Mouse (Mus musculus): ENCODE data around the gene Qpctl. TPM values are rescaled to one million over a fixed set of nuclear protein-coding genes. Genes with fewer than 3 reads are reported as not detected.

The Qpctl gene
- 14.6 and 15.1 TPM in 2 replicates for polyA plus RNA-seq (2016; fragmentation: Nextera tagmentation; extraction: Ambion mirVana)

DNA sequence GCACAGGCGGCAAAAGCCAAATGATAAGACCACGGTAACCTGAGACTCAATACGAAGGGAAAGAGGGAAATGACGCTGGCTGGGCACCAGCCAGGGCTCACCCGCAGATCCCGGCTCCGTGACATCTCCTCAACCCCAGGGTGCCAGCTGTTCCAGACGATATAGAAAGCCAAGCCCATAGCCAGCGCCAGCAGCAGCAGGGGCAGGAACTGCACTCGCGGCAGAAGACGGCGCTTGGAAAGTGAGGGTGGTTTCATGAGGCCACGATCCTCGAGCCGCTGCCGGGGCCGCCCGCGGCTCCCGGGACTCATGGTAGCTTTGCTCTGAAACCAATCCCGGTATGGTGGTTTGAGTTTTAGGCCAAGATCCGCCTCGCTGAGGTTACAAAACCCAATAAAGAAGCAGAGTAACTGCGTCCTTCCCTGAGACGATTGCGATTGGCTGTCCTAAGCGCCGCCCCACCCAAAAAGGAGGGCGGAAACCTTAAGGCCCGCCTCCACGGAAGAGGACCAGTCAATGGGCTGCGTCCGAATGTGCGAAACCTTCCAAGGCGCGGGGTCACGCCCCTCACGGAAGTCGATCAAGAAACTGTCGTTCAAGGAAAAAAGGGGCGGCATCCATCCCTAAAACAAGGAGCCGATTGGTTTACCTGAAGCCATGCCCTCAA, at the start of gene Qpctl:
Qpctl (minus strand) TSS at position 417 of the 667 bp plus-strand sequence.
- peak; percentile 98 for DNase-seq (ENCODE audit: low spot score)
- peaks cover 23% of the 10 kb centered on the region for H3K4me1 ChIP-seq
- H3K9me3 ChIP-seq: no peaks in the 10 kb centered on the region
- H3K4me3 ChIP-seq: peak within 1 kb of the TSS; percentile 87
- no peaks in the 10 kb centered on the region for H3K27me3 ChIP-seq (replicated peaks; ENCODE audit: low read depth, poor library complexity, severe bottlenecking)
- peaks cover 49% of the 10 kb centered on the region for H3K36me3 ChIP-seq (replicated peaks)
- peak within 1 kb of the TSS; percentile 80 for H3K27ac ChIP-seq (replicated peaks)
- WGBS: under 1% methylated on average over 43 of the region's 43 CpGs

DNA sequence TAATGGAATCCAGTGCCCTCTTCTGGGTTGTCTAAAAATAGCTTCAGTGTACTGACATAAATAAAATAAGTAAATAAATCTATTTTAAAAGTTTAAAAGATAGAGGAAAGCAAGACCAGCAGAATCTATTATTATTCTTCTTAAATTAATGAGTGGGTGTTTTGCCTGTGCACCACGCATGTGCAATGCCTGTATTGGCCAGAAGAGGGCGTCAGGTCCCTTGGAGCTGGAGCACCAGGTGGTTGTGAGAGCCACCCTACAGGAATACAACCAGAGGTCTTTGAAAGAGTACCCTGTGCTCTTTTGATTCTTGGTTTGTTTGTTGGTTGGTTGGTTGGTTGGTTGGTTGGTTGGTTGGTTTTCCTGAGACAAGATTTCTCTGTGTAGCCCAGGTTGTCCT, 48.9 kb upstream of the Qpctl start:
- no peaks in the 10 kb centered on the region for H3K4me1 ChIP-seq
- H3K36me3 ChIP-seq (replicated peaks): peaks cover 83% of the 10 kb centered on the region
- 26% methylated on average over 2 of the region's 2 CpGs for WGBS
- no peaks in the 10 kb centered on the region for H3K27me3 ChIP-seq (replicated peaks; ENCODE audit: low read depth, poor library complexity, severe bottlenecking)
- no peak overlapping the region for H3K4me3 ChIP-seq
- H3K27ac ChIP-seq (replicated peaks): no peak overlapping the region
- no peak for DNase-seq (ENCODE audit: low spot score)
- H3K9me3 ChIP-seq: peaks cover 10% of the 10 kb centered on the region; the same call in 1 of the 2 replicates

DNA sequence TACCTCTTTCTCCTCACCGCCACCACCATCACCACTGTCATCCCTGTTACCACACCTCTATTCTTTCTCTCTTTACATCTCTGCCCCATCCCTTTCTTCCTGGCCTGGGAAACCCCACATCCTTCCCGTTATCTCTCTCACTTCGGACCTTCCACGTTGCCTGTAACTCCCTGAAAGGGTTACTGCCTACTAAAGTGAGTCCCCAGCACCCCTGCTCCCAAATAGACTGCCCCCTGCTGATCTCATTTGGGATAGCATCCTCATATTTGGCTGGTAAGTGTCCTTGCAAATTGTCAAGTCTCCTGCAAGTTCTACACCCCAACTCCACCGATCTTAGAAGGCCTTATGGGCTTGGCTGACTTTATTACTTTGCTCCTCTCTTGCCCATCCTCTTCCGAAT, 47.6 kb upstream of the Qpctl start:
- Histone ChIP-seq H3K27ac (replicated peaks) (no peak overlapping the region), H3K4me3 (no peak overlapping the region), H3K36me3 (replicated peaks) (peaks cover 81% of the 10 kb centered on the region), H3K9me3 (peaks cover 10% of the 10 kb centered on the region; the same call in 1 of the 2 replicates), H3K27me3 (replicated peaks; ENCODE audit: low read depth, poor library complexity, severe bottlenecking) (no peaks in the 10 kb centered on the region), H3K4me1 (no peaks in the 10 kb centered on the region)
- 63% methylated on average over 6 of the region's 6 CpGs for WGBS
- DNase-seq (ENCODE audit: low spot score): no peak

DNA sequence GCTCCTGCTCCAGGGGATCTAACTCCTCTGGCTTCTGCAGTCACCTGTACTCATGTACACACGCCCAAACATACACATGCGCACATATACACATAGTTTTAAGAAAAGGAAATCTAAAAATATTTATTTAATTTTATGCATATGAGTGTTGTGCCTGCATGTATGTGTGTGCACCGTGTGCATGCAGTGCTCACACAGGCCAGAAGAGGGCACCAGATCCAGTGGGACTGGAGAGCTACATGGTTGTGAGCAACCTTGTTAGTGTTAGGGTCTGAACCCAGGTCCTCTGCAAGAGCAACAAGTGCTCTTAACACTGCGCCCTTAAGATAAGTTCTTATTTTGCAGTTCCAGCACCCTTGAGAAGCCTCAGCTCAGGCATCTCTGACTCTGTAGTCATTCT, 45.6 kb upstream of the Qpctl start:
- peaks cover 10% of the 10 kb centered on the region; the same call in 1 of the 2 replicates for H3K9me3 ChIP-seq
- H3K27me3 ChIP-seq (replicated peaks; ENCODE audit: low read depth, poor library complexity, severe bottlenecking): no peaks in the 10 kb centered on the region
- H3K27ac ChIP-seq (replicated peaks): no peak overlapping the region
- DNase-seq (ENCODE audit: low spot score): no peak
- H3K4me3 ChIP-seq: no peak overlapping the region
- WGBS: 96% methylated on average over 4 of the region's 4 CpGs
- H3K4me1 ChIP-seq: no peaks in the 10 kb centered on the region
- peaks cover 84% of the 10 kb centered on the region for H3K36me3 ChIP-seq (replicated peaks)

DNA sequence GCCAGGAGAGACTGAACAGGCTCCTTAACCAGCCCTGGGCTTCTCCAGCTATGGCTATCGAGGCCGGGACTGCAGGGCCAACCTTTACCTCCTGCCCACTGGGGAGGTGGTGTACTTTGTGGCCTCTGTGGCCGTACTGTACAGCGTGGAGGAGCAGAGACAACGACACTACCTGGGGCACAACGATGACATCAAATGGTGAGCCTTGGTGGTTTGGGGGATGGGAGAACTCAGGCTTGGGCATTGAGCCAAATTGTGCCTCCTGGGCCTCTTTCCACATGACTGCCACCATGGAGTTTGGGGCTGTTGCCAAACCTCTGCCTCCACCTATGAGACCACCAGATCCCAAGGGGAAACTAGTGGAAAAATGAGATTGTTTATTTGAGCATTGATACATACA, 35.7 kb upstream of the Qpctl start:
- peaks cover 42% of the 10 kb centered on the region for H3K36me3 ChIP-seq (replicated peaks)
- no peak for DNase-seq (ENCODE audit: low spot score)

DNA sequence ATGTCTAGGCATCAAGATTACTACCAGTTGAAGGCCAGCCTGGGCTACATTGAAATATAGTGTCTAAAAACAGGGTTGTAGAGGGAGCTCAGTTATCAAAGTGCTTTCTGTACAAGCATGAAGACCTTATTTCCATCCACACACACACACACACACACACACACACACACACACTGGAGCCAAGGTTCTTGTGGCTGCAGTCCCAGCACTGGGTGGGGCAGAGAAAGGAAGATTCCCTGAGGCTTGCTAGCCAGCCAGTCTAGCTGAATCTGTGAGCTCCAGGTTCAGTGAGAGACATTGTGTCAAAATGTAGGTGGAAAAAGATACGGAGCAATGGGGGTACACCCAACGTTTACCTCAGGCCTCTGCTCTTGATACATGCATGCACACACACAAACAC, 35.2 kb upstream of the Qpctl start:
- Histone ChIP-seq H3K4me3 (no peak overlapping the region), H3K36me3 (replicated peaks) (peaks cover 40% of the 10 kb centered on the region), H3K9me3 (no peaks in the 10 kb centered on the region), H3K4me1 (peaks cover 23% of the 10 kb centered on the region), H3K27ac (replicated peaks) (no peak overlapping the region), H3K27me3 (replicated peaks; ENCODE audit: low read depth, poor library complexity, severe bottlenecking) (peaks cover 16% of the 10 kb centered on the region)
- DNase-seq (ENCODE audit: low spot score): no peak
- 88% methylated on average over 2 of the region's 2 CpGs for WGBS

More for the DNA sequence above, 35.7 kb upstream of the Qpctl start:
- H3K9me3 ChIP-seq: no peaks in the 10 kb centered on the region
- no peak overlapping the region for H3K27ac ChIP-seq (replicated peaks)
- H3K4me3 ChIP-seq: no peak overlapping the region
- peaks cover 11% of the 10 kb centered on the region for H3K27me3 ChIP-seq (replicated peaks; ENCODE audit: low read depth, poor library complexity, severe bottlenecking)
- 88% methylated on average over 6 of the region's 6 CpGs for WGBS
- peaks cover 18% of the 10 kb centered on the region for H3K4me1 ChIP-seq

DNA sequence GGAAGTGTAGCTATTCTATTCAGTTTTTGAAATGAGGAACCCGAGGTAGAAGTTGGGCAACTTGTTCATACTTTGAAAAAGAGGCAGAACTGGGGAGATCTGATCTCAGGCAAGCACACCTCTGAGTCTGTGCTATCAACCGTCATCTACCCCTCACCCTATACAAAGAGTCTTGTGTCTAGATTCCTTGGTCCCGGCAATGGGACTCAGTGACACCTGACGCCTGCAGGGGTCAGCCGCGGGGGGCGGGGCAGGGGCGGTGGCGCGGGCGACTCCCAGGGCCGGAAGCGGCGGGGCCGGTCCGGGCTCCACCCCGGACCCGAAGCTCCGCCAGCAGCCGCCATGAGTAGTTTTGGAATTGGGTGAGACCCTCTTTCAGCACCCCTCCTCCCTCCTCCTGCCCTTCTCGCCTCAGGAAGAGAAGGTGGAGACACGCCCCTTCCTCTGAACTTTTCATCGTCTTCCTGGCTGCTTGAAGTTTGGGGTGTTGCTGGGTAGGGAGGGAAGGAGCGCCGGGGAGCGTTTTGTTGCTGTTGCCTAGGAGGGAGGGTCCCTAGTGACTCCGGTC, 31.9 kb upstream of the Qpctl start:
- Histone ChIP-seq H3K36me3 (replicated peaks) (peaks cover 15% of the 10 kb centered on the region), H3K27ac (replicated peaks) (peak overlapping the region; percentile 66), H3K27me3 (replicated peaks; ENCODE audit: low read depth, poor library complexity, severe bottlenecking) (peaks cover 49% of the 10 kb centered on the region), H3K4me3 (peak overlapping the region; percentile 64), H3K4me1 (peaks cover 47% of the 10 kb centered on the region), H3K9me3 (0 out of 2 replicates have a peak, but pooled peaks cover 3% of the 10 kb centered on the region)
- WGBS: 1% methylated on average over 27 of the region's 27 CpGs
- peak; percentile 83 for DNase-seq (ENCODE audit: low spot score)

DNA sequence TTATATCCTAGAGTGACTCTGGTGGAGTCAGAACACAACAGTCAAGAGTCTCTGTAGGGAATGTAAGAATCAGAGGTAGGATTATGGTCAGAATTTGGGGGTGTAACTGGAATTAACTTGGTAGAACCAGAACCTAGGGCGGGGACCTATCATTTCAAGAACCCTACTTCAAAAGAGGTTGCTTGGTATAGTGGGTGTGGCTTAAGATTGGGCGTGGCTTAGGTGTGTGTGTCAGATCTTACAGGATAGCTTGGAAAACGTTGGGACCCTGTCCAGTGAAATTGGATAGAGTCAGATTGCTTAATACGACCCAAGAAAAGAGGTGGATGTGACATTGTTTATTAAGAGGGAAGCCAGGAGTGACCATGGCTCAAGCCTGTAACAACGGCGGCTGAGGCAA, 30.8 kb upstream of the Qpctl start:
- Histone ChIP-seq H3K27ac (replicated peaks) (no peak overlapping the region), H3K27me3 (replicated peaks; ENCODE audit: low read depth, poor library complexity, severe bottlenecking) (peaks cover 59% of the 10 kb centered on the region), H3K36me3 (replicated peaks) (peaks cover 8% of the 10 kb centered on the region), H3K4me3 (peak overlapping the region; percentile 52; the same call in 1 of the 2 replicates), H3K9me3 (peaks cover 3% of the 10 kb centered on the region; the same call in 1 of the 2 replicates), H3K4me1 (peaks cover 53% of the 10 kb centered on the region)
- DNase-seq (ENCODE audit: low spot score): no peak
- WGBS: 39% methylated on average over 6 of the region's 6 CpGs

DNA sequence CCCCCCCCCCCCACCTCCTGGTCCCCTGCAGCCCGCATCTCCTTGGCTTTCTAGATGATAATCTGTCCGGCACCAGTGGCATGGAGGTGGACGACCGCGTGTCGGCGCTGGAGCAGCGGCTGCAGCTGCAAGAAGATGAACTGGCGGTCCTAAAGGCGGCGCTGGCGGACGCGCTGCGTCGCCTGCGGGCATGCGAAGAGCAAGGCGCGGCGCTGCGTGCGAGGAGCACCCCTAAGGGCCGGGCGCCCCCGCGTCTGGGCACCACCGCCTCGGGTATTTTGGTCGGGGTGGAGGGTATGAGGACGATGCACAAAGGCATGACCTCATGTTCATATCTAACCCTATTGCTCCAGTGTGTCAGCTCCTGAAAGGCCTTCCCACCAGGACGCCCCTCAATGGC, 30.1 kb upstream of the Qpctl start:
- peaks cover 63% of the 10 kb centered on the region for H3K27me3 ChIP-seq (replicated peaks; ENCODE audit: low read depth, poor library complexity, severe bottlenecking)

DNA sequence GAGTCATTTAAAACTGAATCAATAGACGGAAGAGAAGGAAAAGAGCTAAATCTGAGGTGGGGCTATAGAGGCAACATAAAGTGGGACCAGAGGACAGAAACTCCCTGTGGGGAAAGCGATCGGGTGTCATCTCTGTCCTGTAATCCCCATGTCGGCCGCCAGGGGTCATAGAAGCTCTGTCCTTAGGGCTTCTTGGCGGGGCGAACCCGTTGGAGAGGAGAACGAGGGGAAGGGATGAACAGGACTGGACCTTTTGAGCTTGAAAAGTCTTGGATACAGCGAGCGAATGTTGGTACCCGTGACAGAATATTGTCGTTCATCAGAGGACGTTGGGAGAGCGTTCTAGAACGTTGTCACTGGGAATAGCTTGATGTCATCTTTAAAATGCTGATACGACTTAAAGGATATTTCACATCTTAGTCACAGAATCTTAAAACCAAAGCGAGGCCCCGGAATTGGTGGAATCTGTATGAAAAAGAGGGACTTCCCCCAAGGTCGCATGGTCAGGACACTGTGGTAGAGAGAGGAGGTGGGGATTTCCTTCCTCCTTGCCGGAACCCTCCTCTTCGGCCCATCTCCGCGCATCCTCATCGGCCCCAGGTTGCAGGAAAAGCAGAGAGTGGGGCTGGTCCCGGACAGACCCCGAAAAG, 29.5 kb upstream of the Qpctl start:
- peak overlapping the region; percentile 52 for H3K4me3 ChIP-seq
- DNase-seq (ENCODE audit: low spot score): peak; percentile 84
- 5% methylated on average over 27 of the region's 27 CpGs for WGBS
- H3K27me3 ChIP-seq (replicated peaks; ENCODE audit: low read depth, poor library complexity, severe bottlenecking): peaks cover 68% of the 10 kb centered on the region
- peaks cover 4% of the 10 kb centered on the region; the same call in 1 of the 2 replicates for H3K36me3 ChIP-seq (replicated peaks)
- no peak overlapping the region for H3K27ac ChIP-seq (replicated peaks)
- H3K9me3 ChIP-seq: peaks cover 3% of the 10 kb centered on the region; the same call in 1 of the 2 replicates
- H3K4me1 ChIP-seq: peaks cover 53% of the 10 kb centered on the region

More for the DNA sequence above, 30.1 kb upstream of the Qpctl start:
- Histone ChIP-seq H3K4me3 (peak overlapping the region; percentile 52), H3K27ac (replicated peaks) (peak overlapping the region; percentile 7; the same call in 1 of the 2 replicates), H3K4me1 (peaks cover 53% of the 10 kb centered on the region), H3K36me3 (replicated peaks) (peaks cover 8% of the 10 kb centered on the region; the same call in 1 of the 2 replicates), H3K9me3 (peaks cover 3% of the 10 kb centered on the region; the same call in 1 of the 2 replicates)
- 1% methylated on average over 32 of the region's 32 CpGs for WGBS
- DNase-seq (ENCODE audit: low spot score): peak; percentile 82

DNA sequence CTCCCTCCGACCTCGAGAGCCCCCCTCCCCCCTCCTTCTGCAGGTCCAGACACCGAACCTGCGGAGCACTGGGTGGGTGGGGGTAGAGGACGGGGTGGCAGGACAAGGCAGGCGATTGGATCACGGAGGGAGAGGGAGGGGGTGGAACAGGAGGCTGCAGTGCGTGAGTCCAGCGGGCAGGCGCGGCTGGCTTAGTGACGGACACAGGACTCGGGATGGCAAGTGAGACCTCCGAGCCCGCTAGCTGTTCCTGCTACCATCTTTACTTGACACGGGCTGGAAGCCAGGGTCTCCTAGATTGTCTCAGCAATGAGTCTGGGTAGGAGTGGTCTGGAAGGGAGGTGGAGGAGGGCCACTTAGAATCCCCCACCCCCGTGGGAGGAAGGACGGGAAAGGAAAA, 28.9 kb upstream of the Qpctl start:
- Histone ChIP-seq H3K36me3 (replicated peaks) (no peaks in the 10 kb centered on the region), H3K4me1 (peaks cover 56% of the 10 kb centered on the region), H3K27ac (replicated peaks) (no peak overlapping the region), H3K9me3 (peaks cover 3% of the 10 kb centered on the region; the same call in 1 of the 2 replicates), H3K4me3 (peak overlapping the region; percentile 24; the same call in 1 of the 2 replicates), H3K27me3 (replicated peaks; ENCODE audit: low read depth, poor library complexity, severe bottlenecking) (peaks cover 72% of the 10 kb centered on the region)
- no peak for DNase-seq (ENCODE audit: low spot score)
- 6% methylated on average over 18 of the region's 18 CpGs for WGBS

DNA sequence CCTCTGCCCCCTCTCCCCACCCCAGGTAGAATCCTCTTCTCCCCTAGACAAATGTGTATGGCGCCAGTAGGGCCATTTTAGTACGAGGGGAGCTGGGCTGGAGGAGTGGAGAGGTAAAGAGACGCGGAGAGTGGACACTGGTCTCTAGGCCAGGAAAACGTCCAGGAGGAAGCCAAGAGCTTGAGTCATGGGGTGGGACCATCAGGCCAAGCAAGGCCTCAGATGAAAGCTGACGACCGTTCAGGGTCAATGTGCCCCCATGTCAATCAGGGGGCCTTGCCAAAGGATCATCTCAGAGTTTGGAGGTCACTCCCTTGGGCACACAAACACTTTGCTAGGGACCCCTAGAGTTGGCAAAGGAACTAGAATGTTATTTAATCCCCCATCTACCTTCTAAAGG, 28.1 kb upstream of the Qpctl start:
- Histone ChIP-seq H3K9me3 (peaks cover 3% of the 10 kb centered on the region; the same call in 1 of the 2 replicates), H3K27ac (replicated peaks) (no peak overlapping the region), H3K4me3 (peak overlapping the region; percentile 55; the same call in 1 of the 2 replicates), H3K4me1 (peaks cover 62% of the 10 kb centered on the region), H3K27me3 (replicated peaks; ENCODE audit: low read depth, poor library complexity, severe bottlenecking) (peaks cover 77% of the 10 kb centered on the region), H3K36me3 (replicated peaks) (no peaks in the 10 kb centered on the region)
- 61% methylated on average over 7 of the region's 7 CpGs for WGBS
- DNase-seq (ENCODE audit: low spot score): no peak

All from embryonic facial prominence, embryonic 10.5 days (tissue).